Mouse (Mus musculus) liver, adult 2 months (tissue): ENCODE data around the gene Limd1.

Source experiments
- CTCF ChIP-seq: fragments of 200-500 bp; IDR thresholded peaks from 2 replicates; pipeline ENCODE4 v1.5.1; 2011; ENCODE audit warnings: low read depth, low read length, control low read depth
- POLR2A ChIP-seq: fragments of 200-500 bp; IDR thresholded peaks from 2 replicates; pipeline ENCODE4 v1.6.1; 2011; ENCODE audit warnings: low read length, control low read depth; ENCODE audit not compliant: insufficient read depth; ENCODE audit errors: extremely low read depth

GRCm38 (mm10) chr9:123467141-123467620, 11.3 kb upstream of the Limd1 start:
- TF ChIP-seq CTCF (no peak), POLR2A (no peak)
